Mouse (Mus musculus) left cerebral cortex, postnatal 4 days (tissue): ENCODE results near the gene 1810062G17Rik. TPM values are rescaled to one million over a fixed set of nuclear protein-coding genes. Genes with fewer than 3 reads are reported as not detected.

Source experiments
- DNase-seq: peaks from one replicate; pipeline ENCODE4 v3.0.0-alpha.2; 2022
- intact Hi-C: fragments of 180-260 bp; cut with DNase I; formaldehyde crosslinking; loops from one replicate; pipeline ENCODE4 v1.15.1; 2025
- total RNA-seq, 2 experiments: library from RNA; stranded (reverse); gene quantifications; 2 replicates each; pipeline ENCODE4 v1.2.3; 2021

The 1810062G17Rik gene
- total RNA-seq, 2 experiments from 2014 or later: not detected

DNA sequence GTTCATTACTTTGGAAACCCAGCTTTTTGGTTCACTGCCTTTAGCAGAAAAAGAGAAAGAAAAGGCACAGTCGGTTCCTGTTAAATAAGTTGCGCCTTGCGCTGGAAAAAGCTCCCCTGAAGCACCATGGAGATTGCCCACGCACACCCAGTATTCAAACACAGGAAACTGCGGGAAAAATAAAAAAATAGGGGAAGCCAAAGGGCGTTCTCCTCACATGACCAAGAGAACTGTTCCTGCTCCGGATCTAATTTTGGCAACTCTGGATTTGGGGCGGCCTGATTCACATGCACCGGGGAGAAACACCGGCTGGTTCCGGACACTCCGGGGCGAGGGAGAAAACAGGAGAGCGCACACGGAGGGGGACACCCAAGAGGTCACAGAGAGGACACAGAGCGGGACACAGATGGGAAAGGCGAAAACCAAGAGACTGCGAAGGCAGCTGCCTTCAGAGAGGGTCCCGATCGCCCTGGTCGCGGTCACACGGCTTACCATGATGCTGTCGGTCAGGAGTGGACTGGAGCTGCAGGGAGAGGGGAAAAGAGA, 726 bp upstream of the 1810062G17Rik start:
- DNase-seq: no peak
- intact Hi-C loops: no loop called here

DNA sequence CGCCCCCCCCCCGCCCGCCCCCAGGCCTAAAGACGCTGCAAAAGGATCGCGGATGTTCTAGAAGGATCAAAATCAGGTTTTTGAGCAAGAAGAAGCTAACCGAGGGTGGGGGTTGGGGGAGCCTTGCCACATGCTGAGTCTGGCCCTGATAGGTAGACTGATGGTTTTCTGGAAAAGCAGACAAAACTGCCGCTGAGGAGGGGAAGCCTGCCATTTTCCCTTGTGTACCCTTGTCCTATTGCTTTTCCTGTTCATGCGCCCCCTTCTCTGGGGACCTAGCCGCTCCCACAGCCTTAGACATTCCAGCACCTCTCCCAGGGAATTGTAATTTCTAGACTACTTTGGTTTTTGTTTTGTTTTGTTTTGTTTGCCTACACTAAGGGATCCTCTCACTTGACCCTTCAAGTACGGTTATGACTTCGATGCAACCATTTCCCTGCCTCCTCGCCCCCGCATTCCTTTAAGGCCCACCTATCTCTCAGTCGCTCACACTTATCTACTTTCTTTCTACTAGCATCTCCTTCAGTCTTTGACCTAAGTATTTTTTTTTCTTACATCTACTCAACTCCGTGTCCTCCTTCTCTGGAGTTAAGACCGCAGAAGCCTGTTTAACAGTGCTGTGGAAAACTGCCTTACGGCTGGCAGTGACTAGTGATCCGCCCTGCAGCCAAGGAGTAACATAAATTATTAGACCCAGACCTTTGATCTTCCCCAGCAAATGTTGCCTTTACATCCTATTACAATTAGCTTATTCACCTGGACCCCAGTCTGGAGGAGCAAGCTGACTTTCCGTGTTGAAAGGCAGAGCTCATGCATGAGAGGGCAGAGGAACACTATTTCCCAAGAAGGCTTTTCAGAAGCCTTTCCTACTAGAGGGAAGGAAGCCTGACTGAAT, 771 bp downstream of the 1810062G17Rik start:
- intact Hi-C loops: no loop called here
- DNase-seq: peak; percentile 8

DNA sequence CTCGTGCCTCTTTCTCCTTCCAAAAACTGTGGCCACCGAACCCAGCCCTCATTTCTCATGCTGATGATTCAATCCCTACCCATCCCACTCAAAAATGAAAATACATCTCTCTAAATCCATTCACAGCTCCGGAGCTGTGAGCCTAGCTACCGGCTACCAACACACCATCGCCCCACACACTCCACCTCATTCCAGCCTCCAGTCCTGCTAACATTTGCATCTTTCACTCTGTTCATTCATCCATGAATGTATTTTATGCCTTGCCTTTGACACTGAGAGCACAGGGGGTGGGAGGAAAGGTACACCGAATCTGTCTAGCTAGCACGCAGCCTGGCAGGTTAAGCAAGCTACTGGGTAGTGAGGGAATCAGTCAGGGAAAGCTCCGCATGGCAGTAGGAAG, 3.0 kb downstream of the 1810062G17Rik start:
- intact Hi-C loops: no loop called here
- DNase-seq: no peak

DNA sequence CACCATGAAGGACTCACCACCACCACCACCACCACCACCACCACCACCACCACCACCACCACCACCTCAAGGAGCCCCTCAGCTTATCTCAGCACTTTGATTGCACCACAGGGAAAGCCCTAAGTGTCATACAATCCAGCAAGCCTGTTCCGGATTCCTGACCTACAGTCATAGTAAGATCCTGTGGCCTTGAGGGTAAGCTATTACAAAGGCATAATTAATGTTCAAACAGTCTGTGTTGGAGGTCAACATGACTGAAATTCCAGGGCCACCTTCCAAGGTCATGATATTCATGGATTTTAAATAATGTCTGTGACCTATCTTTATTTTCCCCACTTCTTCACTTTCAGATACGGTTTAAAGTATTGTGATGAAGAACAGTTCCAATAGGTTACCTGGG, 4.7 kb downstream of the 1810062G17Rik start:
- intact Hi-C loops: no loop called here
- no peak for DNase-seq

DNA sequence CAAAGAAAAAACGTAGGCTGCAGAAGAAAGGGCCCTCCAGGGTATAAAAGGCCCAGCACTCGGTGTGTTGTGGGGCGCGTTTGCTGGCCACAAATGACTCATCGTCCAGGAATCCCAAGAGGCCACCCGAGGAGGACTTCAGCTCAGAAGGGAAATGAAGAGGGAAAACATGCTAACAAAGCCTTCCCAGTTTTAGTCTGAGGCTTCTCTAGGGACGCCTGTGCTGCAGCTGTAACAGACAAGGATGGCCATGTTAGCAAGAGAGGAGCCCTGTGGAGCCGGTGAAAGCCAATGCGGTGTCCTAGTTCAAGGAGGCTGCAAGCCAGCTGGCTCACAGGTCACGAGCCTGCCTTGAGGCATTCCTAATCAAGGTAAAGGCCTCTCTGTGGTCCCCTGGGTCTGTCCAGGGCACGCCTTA, 6.0 kb downstream of the 1810062G17Rik start:
- peak; percentile 17 for DNase-seq
- intact Hi-C loops: no loop called here

DNA sequence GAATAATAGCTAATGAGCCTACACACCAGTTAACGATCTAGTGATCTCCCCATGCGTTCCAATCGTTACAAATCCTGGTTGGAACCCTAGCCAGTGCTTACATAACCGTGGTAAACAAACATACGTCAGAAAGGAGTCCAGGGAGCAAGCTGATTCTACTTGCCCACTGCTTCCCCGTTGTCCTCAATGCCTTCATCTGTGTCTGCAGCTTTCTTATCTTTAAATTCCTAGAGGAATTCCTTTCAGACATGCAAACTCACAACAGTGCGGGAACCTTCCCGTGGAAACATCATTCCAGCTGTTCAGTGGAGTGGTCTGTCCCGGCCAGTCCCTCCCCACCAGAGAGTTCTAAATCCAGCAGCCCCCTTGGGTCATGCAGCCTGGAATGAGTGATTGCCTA, 7.2 kb downstream of the 1810062G17Rik start:
- no peak for DNase-seq
- intact Hi-C loops: no loop called here

DNA sequence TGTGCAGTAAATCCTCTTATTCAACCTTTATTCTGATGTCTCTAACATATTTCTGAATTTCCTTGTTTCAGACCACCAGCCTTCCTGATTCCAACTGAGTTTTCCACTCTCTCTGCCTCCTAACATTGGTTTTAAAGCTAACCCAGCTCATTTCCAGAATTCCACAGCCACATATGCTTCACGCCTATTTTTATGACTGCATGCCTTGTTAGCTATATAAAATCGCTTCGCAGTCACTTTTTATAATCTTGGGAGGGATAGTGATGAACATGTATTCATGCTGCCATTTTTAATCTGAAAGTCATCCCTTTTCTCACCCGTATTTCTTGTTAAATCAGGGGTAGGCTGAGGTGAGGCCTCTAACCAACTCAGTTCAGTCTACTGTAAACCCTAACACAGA, 8.6 kb downstream of the 1810062G17Rik start:
- no peak for DNase-seq
- intact Hi-C loops: no loop called here

DNA sequence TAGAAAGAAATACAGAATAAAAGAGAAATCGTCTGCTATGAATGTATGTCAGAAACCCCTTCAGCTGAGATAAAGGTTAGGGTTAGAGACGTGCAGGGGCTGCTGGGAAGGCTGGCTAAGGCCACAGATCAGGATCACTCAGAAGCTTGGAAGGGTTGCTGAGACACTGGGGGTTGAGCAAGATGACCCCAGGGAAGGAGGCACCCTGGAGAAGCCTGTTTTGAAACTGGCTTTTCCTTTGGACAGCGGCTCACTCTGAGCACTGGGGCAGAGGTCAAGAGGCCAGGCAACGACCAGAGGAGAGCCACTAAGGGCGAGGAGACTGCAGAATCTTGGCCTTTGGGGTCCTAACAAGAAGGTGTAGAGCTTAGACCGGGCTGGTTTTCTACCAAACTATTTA, 10.4 kb downstream of the 1810062G17Rik start:
- DNase-seq: no peak
- intact Hi-C loops: no loop called here

DNA sequence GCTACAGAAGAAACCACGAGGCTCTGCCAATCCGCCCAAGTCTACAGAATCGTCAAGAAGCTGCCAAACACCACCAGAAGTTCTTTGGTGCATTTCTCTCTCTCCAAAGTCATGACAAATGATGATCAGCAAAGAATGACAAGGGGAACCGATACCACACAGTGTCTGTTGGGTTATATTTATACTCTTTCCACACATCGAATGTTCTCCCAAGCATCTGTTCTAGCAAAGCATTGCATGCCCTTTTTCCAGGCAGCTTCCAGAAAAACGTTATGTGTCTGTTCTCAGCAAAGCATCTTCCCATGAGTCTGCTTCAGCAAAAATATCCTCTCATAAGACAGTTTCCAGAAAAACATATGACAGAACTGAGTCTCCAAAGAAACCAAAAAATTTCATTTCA, 11.1 kb downstream of the 1810062G17Rik start:
- no peak for DNase-seq
- intact Hi-C loops: no loop called here

DNA sequence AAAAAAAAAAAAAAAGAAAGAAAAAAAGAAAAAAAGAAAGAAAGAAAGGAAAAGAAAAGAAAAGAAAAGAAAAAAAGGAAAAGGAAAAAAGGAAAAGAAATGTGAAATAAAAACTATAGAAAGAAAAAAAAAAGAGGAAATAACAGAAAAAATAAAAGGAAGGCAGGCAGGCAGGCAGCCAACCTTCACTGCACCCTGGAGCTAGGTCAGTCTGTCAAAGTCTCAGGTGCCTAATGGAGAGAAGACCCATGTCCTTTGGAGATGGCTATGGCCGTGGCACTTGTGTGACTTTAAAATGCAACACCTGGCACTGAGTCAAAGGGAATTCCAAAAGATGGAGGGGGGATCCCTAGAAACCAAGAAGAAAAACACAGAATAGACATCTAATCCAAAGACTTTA, 12.6 kb downstream of the 1810062G17Rik start:
- DNase-seq: no peak
- intact Hi-C loops: no loop called here

DNA sequence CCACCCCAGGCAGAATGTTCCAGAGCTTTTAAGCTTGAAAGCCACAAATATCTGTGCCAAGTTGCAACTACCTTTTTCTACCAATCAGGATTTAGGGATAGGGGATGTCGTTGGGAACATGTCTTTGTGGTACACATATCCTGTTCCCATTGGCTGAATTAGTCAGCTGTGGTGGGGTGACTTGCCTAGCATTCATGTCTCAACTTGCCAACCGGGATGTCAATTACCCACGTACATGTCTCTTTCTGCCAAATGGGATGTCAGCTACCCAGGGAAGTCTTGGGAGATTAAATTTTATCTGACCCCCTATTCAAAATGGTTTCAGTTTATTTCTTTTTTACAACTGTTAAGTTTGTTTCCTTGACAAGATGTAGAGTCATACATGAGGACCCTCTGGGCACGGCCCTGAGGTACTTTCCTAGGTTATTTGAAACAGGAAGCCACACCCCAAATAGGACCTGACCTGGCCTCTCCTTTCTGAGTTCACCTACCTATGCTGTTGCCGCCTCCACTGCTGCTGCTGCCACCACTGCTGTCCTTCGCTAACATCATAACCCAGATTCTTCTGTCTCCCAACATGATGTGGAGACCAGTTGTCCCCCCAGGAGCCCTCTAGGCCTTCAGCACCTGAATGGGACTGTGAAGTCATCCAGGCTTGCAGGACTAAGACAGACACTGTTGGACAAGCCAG, 13.3 kb downstream of the 1810062G17Rik start:
- no peak for DNase-seq
- intact Hi-C loops: no loop called here

DNA sequence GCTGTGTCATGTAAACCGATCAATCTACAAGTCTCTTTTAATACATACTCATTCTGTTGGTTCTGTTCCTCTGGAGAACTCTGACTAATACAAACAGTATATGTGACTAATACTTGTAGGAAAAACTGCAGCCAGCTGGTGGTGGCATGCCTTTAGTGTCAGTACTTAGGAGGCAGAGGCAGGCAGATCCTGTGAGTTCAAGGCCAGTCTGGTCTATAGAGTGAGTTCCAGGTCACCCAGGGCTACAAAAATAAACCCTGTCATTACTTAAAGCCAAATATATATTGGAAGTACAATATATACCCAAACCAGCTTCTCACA, 13.8 kb downstream of the 1810062G17Rik start:
- no peak for DNase-seq
- intact Hi-C loops: no loop called here

DNA sequence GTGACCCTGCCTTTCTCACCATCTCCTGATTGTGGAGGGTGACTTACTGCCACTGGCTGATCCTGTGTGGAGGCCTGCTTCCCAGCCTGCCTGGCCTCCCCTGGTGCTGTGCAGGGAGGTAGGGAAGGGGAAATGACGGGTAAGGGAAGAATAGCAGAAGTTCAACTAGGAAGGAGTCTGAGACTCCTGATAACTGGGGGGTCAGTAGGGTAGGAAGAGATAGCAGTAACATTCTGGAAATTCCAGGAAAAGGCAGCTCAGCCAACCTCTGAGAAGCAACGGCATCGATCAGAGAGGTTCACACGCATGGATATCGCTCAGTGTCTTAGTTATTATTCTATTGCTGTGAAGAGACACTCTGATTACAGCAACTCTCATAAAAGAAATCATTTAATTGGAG, 15.8 kb downstream of the 1810062G17Rik start:
- intact Hi-C loops: no loop called here
- no peak for DNase-seq

DNA sequence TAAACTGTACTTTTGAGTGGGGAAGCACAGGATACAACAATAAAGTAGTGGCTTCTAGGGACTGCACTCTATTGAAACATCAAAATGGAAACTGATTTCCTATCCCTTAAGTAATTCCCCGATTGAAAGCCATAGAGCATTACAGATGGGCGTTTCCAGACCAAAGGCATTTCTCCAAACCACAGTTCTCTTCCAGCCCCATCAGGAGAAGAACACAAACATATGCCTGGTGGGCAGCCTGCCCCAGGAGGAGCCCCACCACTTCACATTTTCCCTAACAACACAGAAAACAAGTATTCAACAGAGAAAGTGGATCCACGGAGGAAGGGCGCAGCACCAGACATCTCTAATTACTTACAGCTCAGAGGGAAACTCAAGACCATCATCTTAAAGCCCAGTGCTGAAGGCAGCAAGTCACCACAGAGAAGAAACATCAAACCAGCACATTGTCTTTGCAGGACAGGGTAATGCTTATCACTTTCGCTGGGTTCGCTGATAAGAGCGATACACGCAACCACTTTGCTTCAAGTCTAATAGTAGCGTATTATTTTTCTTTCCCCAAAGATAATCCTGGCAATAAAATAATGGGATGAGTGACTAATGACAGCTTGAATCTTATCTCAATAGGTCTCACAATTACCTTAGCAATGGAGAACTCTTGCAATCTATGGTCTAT, 17.1 kb downstream of the 1810062G17Rik start:
- DNase-seq: no peak
- intact Hi-C loops: no loop called here

DNA sequence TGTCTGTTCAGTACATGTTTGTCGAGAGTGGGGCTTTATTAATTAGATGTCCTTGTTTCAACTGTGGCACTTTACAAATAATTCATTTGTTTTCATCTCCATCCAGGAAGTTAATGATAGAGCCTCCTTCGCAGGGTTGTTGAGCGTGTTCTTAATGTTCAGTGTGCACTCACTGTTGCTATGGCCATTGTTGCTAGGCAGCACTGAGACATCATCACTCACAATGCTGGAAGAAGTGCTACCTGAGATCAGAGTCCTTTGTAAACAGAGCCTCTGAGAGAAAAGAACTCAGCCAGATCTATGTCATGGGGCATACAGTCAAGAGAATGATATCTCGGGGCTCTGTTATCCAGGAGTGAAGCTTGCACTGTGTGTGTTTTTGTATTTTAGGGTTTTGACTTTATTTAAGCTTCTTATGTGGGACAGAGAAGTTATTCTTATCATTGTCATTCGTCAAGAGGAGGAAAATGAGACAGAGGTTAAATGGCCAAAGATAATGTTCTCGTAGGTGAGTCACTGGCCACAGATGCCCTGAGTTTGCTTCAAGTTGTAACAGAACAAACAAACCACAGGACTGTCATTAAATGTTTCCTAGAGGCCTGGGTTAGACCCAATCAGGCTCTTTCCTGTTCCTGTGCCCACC, 18.0 kb downstream of the 1810062G17Rik start:
- no peak for DNase-seq
- intact Hi-C loops: loop anchor here (2.0 kb wide), 1 partner anchor 313 kb away; no protein-coding TSS in a partner anchor

DNA sequence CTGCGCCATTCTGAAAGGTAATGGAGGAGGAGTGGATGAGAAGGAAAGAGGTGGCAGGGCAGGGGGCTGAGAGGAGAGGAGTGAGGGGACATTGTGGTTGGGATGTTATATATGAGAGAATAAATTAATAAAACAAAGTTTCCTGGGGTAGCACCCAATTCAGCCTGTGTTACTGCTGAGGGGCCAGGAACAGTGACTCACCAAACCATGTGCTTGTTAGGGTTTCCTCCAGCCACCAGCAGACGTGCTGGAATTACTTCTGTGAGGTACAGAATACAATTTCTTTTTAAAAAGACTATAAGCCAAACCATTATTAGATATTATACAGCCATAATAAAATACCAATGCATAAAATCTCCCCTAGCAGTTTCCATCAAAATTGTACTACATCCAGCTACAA, 18.9 kb downstream of the 1810062G17Rik start:
- intact Hi-C loops: loop anchor here (2.0 kb wide), 1 partner anchor 314 kb away; no protein-coding TSS in a partner anchor
- DNase-seq: no peak

DNA sequence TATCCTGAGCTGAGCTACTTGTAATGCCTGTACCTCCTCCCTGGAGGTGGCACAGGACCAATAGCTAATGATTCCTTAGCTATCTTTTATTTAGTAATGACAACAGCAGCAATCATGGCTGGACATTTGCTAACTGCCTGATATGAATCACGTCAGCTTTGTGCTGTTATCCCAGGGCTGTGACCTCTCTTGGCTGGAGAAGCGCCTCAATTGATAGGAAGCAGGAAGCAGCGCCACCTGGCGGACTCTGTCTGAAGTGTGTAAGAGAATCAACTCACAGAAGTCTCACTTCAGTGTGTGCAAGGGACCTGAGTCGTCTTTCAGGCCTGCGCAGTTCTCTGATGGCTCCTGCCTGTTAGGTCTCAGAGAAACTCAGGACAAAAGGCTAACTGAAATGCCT, 19.7 kb downstream of the 1810062G17Rik start:
- intact Hi-C loops: loop anchor here (2.0 kb wide), 1 partner anchor 315 kb away; no protein-coding TSS in a partner anchor
- peak; percentile 90 for DNase-seq

DNA sequence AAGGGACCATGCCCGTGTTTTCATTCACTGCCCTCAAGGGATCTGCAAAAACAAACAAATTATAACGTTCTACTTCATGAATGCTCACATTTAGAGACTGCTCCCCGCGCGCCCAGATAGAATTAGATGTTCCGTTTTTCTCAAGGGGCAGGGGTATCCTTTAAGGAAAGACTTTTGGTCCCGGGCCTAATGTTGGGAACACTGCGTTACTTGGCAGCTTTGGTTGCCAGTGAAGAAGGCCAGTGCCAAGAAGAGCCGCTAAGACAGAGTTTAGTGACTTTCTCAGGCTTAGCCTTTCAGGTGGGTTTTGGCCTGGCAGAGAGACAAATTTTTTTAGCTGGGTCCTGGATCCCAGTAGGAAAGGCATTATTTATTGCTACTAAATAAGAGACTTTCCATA, 20.5 kb downstream of the 1810062G17Rik start:
- DNase-seq: no peak
- intact Hi-C loops: loop anchor here (2.0 kb wide), 1 partner anchor 53 kb away; no protein-coding TSS in a partner anchor

DNA sequence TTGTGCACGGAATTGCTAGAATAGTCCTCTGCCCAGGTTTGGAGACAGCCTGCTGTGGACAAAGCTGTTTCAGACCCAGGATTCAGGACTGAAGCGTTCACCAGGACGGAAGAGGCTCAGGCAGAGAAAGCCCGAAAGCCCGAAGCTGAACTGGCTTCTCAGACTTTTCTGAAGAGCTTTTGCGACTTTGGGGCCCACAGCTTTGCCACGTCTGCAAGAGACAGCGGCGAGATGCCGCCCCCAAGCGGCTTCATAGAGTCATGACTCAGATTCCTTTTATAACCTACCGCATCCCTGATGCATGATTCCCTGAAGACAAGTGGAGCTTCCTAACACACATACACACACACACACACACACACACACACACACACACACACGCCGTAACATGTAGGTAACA, 21.0 kb downstream of the 1810062G17Rik start:
- peak; percentile 70 for DNase-seq
- intact Hi-C loops: loop anchor here (2.0 kb wide), 1 partner anchor 54 kb away; no protein-coding TSS in a partner anchor

DNA sequence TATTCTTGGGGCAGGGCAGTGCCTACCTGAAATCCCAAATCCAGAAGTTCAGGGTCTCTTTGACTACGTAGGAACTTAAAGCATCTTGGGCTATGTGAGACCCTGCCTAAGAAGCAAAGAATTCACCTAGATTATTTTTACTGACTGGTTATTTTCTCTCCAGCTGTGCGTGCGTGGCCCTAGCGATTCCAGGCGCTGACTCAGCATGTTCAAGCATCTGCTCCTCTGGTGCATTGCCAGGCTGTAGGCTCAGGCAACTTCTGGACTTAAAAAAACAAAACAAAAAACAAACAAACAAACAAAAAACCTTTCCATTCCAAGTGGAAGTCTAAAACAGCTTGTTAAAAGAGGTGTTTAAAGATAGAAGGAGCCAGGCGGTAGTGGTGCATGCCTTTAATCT, 22.5 kb downstream of the 1810062G17Rik start:
- no peak for DNase-seq
- intact Hi-C loops: no loop called here

DNA sequence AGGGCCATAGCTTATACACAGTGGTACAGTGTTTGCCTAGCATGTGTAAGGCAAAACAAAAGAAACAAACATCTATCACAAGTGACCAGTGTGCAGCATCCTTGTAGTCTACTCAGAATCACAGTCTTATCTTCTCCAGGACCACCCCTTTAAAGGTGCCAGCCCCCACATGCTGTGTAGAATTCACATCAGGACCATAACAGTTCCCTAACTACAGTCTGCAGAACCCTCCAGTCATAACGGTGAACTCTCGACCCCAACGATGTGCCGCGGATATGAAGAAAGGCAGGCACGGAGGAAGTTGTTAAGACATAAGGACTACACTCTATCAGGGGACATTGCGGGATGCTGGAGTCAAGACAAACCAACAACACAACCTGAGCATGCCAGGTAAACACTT, 23.7 kb downstream of the 1810062G17Rik start:
- no peak for DNase-seq
- intact Hi-C loops: no loop called here
